Mouse (Mus musculus) ovary, postnatal 10 days (tissue): ENCODE measurements around the gene Acin1.
"Not testable (repeated sequence)": the region's sequence is repeated elsewhere in the genome, so short reads cannot be mapped to it uniquely, and the experiment has no call there.

Experiments
- DNase-seq: peaks from one replicate; pipeline ENCODE4 v3.0.0; 2022; ENCODE audit warnings: low spot score

Gene Acin1

DNA sequence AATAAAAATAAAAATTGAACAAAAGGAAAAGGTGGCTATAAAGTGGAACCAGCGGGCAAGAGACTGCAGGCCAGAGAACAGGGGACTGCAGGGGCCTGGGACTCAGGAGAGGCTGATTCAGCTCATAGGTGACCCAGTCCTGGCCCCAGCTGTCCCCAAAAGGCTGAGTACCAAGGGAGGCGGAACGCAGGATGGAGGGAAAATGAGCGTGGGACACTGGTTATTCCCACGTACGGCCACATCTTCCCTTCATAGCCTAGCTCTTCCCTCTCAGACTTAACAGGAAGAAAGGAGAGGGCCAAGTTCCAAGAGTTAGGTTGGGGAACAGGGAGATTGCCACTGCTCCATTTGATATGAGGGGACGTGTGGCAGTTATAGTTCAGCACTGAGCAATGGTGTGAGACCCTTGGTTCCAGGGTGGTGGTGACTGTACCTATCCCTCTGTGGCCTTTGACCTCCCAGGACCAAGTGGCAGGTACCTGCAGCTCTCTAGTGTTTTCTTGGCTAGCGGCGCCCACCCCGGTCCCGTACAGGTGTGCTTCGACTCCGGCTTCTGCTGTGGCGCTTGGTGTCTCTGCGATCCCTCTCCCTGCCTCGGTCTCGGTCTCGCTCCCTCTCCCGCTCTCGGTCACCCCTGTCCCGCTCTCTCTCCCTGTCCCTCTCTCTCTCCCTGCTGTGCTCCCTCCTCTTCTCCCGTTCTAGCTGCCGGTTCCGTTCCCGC is 44.3 kb downstream of the Acin1 start:
- DNase-seq = no peak

DNA sequence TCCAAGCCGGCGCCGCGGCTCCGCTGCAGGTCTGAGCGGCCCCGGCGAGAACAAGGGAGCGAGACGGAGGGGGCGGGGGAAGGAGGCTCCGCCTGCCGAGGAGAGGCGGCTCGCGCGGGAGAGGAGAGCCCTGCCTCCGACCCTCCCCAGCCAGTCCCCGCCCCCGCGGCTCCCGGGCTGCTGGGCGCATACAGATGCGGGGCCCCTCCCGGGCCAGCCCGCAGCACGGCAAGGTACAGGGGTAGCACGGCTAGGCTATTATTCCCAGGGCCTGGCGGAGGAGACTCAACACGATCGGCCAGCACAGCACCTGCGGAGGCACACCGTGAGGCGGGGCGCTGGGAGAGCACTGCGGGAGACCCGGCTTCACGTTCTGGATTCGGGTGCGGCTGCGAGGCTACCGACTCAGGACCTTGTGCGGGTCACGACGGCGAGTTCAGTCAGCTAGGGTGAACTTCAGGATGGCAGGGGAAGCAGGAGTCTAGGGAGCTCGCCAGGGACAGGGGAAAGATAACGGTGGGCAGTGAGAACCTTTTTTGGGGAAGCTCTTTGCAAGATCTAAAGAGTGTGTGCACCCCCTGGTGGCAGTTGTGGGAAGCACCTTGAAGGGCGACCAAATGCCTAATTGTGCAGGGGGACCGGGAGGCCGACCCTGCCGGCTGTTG is 45.3 kb downstream of the Acin1 start, which contains the start of gene Cdh24:
Gene Cdh24 (minus strand): TSS at position 60 of the 665 bp plus-strand sequence.
- DNase-seq = peak; percentile 82

DNA sequence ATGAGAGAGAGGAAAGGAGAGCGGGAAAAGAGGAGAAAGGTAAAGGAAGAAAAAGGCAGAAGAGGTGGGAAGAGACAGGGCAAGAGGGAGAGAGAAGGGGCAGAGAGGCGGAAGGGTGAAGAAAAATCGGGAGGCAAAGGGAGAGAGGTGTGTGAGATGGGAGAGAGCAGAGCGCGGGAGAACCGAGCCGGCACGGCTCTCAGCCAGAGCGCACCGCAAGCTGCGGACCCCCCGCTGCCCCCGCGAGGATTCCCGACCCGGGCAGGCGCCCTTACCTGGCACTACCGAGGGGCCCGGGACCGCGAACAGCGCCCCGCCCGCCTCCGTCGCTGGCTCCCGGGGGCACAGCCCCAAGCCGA is 45.8 kb downstream of the Acin1 start, which contains the start of gene Gm17606:
Gene Gm17606 (plus strand): TSS at position 7 of the 359 bp plus-strand sequence.
- no peak for DNase-seq

DNA sequence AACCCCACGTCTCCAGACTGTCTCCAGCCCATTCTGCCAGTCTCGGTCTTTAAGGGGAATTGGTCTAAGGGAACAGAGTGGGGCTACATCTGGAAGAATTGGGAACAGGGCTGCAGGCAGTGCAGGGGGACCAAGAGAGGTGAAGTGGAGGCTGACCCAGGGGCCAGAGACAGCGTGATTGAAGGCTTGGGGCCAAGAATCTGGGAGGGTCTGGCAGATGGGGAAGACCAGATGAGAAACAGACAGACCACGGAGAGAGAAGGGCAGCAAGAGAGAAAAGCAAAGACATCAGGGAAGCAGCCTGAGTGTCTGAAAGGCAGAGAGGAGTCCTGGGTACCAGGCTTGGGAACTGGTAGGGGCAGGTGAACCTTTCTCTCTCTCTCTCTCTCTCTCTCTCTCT is 46.6 kb downstream of the Acin1 start:
- no peak for DNase-seq

DNA sequence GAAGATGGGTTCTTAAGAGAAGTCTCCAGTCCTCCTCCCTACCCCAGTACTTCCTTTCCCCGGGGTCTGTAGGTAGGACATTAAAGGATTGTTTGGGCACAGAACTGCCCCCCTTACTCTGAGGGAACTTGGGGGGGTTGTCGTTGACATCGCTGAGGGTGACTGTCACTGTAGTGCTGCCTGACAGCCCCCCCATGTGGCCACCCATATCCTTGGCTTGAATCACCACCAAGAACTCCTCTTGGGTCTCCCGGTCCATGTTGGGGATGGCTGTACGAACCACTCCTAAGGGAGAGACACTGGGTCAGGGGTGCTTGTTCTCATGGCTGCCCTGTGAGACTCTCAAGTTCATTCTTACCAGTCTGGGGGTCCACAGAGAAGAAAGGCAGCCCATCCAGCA is 48.5 kb downstream of the Acin1 start:
- no peak for DNase-seq

DNA sequence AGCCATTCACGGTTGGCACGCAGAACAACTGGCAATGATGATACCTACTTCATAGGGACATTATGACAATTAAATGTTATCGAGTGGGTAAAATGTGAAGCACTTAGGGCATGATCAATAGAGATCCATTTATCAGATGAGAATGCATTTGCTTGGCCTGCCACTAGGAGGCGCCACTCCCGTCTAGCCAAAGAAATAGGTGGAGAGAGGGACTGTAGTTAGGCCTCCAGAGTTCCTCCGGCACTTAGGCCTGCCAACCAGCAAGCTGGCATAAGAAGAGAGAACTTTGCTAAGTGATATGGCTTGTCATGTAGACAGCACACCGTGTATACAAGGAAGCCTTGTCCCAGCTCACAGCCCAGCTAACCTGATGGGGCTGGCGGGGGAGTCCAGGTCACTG is 49.8 kb downstream of the Acin1 start:
- no peak for DNase-seq

DNA sequence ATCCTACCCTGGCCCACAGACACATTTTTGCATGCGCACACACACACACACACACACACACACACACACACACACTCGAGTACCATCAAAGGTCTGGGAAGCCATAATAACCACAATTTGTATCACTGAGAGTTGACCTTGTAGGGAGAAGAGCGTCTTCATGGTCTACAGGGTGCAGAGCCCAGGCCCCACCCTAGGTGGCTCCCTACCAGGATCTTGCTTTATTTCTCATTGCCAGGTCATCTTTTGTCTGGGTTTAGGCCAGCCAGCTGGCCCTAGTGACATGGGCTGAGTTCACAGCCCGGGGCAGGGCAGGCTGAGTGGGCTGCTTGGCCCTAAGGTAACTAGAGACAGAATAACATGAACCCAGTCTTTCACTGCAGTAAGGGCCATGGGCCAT is 52.5 kb downstream of the Acin1 start:
- no peak for DNase-seq

DNA sequence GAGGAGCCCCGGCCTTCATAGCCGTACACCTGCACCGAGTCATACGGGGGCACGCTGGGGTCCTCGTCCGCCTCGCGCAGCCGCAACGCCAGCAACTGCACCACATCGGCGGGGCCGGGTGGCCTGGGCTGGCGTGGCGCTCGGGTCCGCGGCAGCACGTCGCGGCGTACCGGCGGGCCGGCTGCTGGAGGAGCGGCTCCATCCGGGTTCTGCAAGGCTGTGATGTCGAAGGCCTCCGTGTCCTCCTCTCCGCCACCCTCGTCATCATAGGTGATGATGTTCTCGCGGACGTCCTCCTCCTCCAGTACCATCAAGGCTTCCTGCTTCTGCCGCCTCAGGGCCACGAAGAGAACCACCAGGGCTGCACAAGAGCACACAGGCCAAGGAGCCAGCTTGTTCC is 54.5 kb downstream of the Acin1 start:
- DNase-seq = no peak

DNA sequence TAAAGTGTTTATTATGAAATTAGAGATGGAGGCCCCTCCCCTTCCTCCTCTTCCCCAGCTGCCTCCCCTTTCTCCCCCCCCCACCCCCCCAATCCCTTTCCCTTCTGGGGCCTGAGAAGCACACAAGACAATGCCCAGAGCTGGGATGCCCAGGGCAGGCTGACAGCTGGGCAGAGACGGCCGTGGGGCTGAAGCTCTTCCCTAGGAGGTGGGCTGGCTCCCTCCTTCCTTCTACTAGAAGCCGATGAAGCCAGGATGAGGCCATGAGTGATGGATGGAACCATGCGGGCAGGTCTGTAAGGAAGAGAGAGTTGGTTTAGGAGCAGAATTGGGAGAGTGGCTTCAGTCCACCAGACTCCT is 55.5 kb downstream of the Acin1 start:
- no peak for DNase-seq

DNA sequence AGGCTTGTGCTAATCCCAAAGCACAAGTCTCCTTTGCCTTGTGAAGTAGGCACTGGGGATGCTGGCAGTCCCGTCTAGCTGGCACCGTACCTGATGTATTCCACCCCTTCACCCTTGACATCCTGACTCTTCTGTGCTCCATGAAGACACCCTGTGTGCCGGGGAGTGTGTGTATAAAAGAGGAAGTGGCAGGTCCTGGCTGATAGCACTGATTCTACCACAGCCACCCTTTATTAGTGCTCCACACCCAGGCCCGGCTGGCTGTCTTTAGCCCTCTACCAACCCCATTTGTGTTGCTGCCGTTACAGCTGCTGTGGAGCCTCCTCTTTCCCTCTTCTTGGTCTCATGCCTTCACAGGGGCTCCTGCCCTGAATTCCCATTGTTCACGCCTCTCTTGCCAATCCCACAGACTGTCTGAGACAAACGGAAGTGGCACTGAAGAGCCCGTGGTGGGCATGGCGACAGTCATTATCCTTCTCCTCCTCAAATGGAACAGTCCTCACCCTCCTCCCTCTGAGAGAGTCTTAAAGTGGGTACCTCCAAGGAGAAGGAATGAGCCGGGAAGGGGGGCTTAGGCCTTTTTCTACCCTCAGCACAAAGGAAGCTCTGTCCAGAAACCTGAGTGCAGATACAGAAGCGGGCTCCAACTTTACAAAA is 56.0 kb downstream of the Acin1 start:
- no peak for DNase-seq

DNA sequence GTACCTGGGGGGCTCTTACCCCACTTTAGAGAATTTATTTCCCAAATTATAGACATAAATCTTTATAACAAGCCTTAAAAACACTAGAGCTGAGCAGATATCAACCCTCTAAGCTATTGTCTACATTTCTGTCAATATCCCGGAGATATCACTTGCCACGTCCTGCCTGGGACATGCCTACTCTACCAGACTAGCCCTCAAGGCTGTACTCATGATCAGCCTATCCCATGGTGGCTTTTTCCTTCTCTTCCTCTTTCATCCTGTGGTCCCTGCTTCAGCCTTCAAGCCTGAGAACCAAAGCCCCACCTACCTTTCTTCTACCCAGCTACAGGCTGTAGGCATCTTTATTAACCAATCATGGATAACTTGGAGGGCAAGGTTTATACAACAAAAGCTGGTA is 56.9 kb downstream of the Acin1 start:
- DNase-seq = no peak

DNA sequence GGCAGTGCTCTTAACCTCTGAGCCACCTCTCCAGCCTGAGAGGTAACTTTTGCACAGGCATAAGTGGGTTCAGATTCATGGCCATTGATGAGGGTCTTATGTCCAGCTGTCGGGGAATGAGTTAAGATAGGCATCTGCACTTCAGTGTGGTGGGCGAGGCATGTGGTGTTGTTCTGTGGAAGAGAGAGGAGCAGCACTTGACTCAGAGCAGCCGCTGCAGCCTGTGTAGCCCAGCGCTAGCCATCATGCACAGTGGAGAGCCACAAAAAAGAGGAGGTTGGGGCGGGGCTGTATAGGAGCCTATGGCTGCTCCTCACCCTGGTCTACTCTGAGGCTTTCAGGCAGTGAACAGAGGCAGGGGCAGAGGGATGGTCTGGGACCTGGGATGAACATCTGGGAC is 58.6 kb downstream of the Acin1 start:
- DNase-seq = no peak

DNA sequence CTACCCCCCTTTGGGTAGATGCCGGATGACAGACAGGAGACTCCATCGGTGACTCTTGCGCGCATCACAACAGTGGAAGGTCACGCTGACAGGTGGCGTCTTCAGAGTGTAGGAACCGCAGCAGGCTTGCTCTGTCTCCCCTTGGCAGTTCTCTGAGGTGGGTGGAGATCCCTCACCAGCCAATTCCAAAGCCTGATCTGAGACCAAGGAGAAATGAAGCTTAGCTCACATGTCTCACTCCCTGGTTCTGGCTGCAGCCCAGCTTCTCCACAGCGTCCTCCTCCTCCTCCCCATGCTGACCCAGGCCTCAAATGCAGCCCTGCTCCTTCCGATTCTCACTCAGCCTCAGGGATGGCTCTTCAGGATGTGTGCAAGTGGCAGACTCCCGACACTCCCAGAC is 61.8 kb downstream of the Acin1 start:
- no peak for DNase-seq

DNA sequence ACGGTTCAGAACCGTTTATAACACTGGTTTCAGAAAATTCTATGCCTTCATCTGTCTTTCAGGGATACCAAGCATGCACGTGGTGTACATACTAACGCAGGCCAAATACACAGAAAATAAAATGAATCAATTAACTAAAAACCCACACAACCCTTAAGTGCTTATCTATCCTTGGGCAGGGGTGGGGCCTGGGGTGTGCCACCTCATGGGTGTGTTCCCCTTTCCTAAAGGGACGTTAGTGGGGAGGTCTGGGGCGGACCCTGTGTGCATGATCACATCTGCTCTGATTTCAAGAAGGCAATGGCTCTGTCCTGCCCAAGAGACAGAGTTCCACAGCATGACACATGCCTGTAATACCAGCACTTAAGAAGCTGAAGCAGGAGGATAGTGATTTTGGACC is 63.4 kb downstream of the Acin1 start:
- no peak for DNase-seq

DNA sequence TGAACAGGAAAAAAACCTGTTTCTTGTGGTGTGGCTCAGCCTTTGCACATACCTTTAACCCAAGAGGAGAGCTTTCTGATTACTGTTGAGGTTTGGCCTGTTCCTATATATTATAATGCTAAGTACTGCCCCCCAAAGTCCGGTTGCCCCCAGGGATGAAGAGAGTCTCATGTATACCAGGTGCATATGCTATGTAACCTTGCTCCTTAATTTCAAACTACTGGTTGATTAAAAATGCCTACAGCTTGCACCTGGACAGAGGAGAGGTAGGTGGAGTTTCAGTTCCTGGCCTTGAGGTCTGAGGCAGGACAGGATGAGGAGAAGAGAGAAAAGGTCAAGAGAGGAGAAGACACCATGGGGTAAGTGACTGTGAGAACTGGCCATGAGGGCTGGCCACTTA is 65.6 kb downstream of the Acin1 start, which contains the start of gene Psmb11:
Gene Psmb11 (plus strand): TSS at position 301 of the 400 bp plus-strand sequence.
- no peak for DNase-seq

DNA sequence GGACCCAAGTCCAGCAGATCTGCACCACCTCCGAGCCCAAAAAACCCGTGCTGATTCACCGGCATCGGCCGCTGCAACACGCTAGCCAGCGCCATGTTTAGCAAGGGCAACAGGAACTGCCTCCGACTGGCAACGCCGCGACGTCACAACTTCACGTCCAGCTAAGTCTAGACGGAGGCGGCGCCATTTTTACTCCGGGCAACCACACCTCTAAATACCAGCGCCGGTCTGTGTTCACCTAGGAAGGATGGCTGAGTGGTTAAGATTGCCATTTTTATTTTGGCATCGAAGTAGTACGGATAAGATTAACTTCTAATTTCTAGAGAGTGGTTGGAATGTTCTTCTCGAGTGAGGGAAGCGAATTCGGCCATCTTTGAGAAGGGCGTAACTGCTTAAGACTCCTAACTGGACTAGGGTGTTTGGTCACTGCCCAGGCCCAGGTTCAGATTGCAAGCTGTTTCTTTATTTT is 68.8 kb downstream of the Acin1 start, which contains the start of gene Psmb5:
Gene Psmb5 (minus strand): TSS at position 126 of the 469 bp plus-strand sequence.
- DNase-seq = peak; percentile 78

DNA sequence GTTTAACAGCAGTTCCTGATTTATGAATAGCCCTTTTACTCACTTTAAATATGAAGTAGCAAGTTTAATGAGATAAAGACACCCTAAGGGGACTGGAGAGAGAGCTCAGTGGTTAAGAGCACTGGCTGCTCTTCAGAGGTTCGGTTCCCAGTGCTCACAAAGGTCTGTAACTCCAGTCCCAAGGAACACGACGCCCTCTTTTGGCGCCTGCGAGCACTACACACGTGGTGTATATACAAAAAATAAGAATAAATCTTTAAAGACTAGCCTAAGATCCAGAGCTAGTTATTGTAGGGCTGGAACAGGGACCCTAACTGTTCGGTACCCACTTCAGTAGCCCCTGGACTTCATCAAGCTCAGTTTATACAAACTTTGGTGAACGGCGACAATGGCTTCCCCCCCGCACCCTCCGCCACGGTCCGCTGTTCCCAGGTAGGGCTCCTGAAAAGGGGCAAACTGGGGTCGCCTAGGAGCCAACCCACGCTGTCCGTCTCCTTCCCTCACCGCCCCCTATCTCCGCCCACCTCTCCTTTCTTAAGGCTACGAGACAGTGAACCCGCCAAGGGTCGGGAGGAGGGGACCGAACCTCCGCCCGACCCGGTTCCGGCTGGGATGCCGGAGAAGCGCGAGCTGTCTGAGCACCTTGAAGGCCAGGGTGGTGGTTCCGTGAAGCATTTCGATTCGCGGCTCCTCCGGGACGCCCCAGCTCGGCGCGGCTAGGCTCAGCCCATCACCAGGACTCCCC is 69.4 kb downstream of the Acin1 start:
- DNase-seq = no peak

DNA sequence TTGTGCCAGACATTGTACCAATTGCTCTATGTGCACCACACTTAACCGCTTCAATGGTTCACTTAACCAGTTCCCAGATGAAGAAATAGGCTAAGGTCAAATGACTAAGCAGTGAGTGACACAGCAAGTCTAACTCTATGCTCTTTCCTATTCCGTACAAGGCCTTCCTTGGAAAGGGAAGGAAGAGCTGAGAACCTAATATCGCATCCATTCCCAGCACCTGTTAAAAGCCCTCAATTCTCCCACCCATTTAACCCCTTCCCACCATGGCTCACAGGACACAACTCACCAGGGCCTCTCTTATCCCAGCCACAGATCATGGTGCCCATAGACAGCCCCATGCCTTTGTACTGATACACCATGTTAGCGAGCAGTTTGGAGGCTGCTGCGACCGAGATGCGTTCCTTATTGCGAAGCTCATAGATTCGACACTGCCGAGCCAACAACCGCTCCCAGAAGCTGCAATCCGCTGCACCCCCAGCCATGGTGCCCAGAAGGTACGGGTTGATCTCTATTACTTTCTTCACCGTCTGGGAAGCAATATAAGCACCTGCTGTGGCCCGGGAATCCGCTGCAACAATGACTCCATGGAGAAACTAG is 70.4 kb downstream of the Acin1 start:
- no peak for DNase-seq

DNA sequence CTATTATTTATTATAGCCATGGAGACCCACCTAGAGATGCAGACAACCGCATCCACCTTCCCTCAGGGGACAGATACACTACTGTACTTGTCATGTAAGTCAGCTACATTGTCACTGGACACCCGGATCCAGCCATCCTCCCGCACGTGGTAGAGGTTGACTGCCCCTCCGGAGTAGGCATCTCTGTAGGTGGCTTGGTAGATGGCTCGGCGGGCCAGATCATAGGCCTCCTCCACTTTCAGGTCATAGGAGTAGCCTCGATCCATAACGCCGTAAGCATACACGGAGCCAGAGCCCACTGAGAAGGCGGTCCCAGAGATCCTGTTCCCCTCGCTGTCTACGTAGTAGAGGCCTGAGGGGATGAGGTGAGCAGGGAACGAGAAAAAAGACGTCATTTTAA is 72.6 kb downstream of the Acin1 start:
- DNase-seq = not testable (repeated sequence)

DNA sequence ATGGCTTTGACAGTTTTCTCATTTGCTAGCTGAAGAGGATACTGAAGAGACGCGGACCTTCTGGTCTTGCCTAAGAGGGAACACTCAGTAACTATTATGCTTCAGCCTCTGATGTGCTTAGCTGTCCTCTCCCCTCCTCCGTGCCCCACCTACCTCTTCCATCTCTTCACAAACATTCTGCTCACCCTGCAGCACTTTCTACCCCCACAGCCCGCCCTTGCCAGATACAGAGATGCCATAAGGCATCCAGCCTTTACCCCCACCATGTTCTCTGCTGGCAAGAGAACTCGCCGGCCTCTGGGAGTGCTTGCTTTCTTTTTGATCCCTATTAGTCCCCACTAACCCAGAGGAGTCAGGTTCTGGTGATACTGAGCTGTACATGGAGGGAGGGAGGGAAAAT is 76.1 kb downstream of the Acin1 start:
- no peak for DNase-seq

DNA sequence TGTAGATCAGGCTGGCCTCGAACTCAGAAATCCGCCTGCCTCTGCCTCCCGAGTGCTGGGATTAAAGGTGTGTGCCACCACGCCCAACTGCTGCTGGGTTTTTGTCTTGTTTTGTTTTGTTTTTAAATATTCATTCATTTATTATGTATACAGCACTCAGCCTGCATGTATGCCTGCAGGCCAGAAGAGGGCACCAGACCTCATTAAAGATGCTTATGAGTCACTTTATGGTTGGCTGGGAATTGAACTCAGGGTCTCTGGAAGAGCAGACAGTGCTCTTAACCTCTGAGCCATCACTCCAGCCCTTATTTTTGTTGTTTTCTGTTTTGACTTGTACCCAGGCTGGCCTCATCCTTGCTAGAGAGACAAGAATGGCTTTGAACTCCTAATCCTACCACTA is 76.8 kb downstream of the Acin1 start:
- no peak for DNase-seq

DNA sequence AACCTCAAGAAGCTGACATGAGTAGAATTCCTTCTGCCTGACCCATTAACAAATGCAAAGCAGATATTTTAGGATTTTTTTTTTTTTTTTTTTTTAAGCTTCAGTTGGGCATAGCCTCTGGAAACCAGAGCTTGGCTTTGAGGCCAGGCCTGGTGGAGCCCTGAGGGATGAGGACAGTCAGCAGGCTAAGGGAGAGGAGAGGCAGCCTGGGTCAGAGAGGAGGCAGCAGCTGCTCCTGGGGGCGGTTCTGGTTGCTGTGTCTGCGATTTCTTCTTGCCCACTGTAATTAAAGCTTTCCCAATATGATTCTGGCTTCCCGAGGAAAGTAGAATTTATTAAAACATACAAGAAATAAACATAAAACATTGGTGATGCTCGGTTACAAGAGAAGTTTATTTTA is 77.5 kb downstream of the Acin1 start:
- no peak for DNase-seq
